Mouse (Mus musculus) layer of hippocampus, postnatal 36 days (tissue): ENCODE results near the gene Igf1r. TPM values are rescaled to one million over a fixed set of nuclear protein-coding genes. Genes with fewer than 3 reads are reported as not detected.
A peak's percentile ranks its signal among the peaks of the same experiment; 100 is the strongest.

Experiments used
- DNase-seq, 2 experiments: peaks; one replicate each; pipeline ENCODE4 v3.0.0; 2022
- total RNA-seq, 2 experiments: library from RNA; stranded (reverse); gene quantifications; 2 replicates each; pipeline ENCODE4 v1.2.3; 2021

Gene Igf1r
- total RNA-seq, 2 experiments from 2014 or later = 37.4 to 41.9 TPM

GRCm38 (mm10) chr7:67958045-67958444, 5.4 kb downstream of the Igf1r start:
- DNase-seq = no peak

GRCm38 (mm10) chr7:67960701-67961100, 8.1 kb downstream of the Igf1r start:
- DNase-seq = no peak

- DNase-seq = peak; percentile 75 to 77
These were observed 9.1 kb downstream of the Igf1r start for GRCm38 (mm10) chr7:67961567-67962267.

- no peak for DNase-seq
These were observed 11.1 kb downstream of the Igf1r start for GRCm38 (mm10) chr7:67963691-67964090.

- no peak for DNase-seq
These were observed 15.8 kb downstream of the Igf1r start for GRCm38 (mm10) chr7:67968394-67968793.

- no peak for DNase-seq
These were observed 16.4 kb downstream of the Igf1r start for GRCm38 (mm10) chr7:67969076-67969475.

GRCm38 (mm10) chr7:67973180-67974014, 20.8 kb downstream of the Igf1r start:
- DNase-seq = no peak

- DNase-seq = no peak
These were observed 29.3 kb downstream of the Igf1r start for GRCm38 (mm10) chr7:67981956-67982355.

- DNase-seq = no peak
These were observed 30.2 kb downstream of the Igf1r start for GRCm38 (mm10) chr7:67982809-67983208.

GRCm38 (mm10) chr7:67983451-67983850, 30.8 kb downstream of the Igf1r start:
- no peak for DNase-seq

- DNase-seq = no peak
These were observed 32.4 kb downstream of the Igf1r start for GRCm38 (mm10) chr7:67985003-67985416.

GRCm38 (mm10) chr7:67985511-67985910, 32.9 kb downstream of the Igf1r start:
- no peak for DNase-seq

GRCm38 (mm10) chr7:67986277-67986676, 33.6 kb downstream of the Igf1r start:
- DNase-seq = no peak

GRCm38 (mm10) chr7:67986816-67987215, 34.2 kb downstream of the Igf1r start:
- DNase-seq = no peak

GRCm38 (mm10) chr7:67989376-67989775, 36.7 kb downstream of the Igf1r start:
- no peak for DNase-seq

- no peak for DNase-seq
These were observed 41.0 kb downstream of the Igf1r start for GRCm38 (mm10) chr7:67993614-67994013.

- no peak for DNase-seq
These were observed 41.8 kb downstream of the Igf1r start for GRCm38 (mm10) chr7:67994346-67994858.

GRCm38 (mm10) chr7:67995276-67995675, 42.6 kb downstream of the Igf1r start:
- DNase-seq = no peak

GRCm38 (mm10) chr7:67996202-67996960, 43.8 kb downstream of the Igf1r start:
- DNase-seq = no peak

GRCm38 (mm10) chr7:68001269-68001668, 48.6 kb downstream of the Igf1r start:
- DNase-seq = no peak

GRCm38 (mm10) chr7:68006074-68006473, 53.4 kb downstream of the Igf1r start:
- no peak for DNase-seq

GRCm38 (mm10) chr7:68006496-68006895, 53.9 kb downstream of the Igf1r start:
- no peak for DNase-seq

GRCm38 (mm10) chr7:68009635-68010034, 57.0 kb downstream of the Igf1r start:
- DNase-seq = no peak
